In genomic region chr10:86301593-86302317, GRCm38 (mm10) we compare ENCODE assay signal across 8 mouse cellular contexts. TPM values are rescaled to one million over a fixed set of nuclear protein-coding genes. Genes with fewer than 3 reads are reported as not detected.
A peak's percentile ranks its signal among the peaks of the same experiment; 100 is the strongest.
DNase-seq lines count a peak whose midpoint lies in the region; ATAC-seq and TF ChIP-seq lines count a peak whose summit lies in the region.

No protein-coding gene starts in this region.

- DNase-seq in 3T3-L1 (ENCODE audit: low read depth, low spot score), result peak; percentile 25
- peak; percentile 80 for DNase-seq in lung, postnatal 0 days (ENCODE audit: low spot score)
- no peak for DNase-seq in right cerebral cortex, adult 18-20 months
- no peak for DNase-seq in cerebellum, adult 18-20 months
- no peak for DNase-seq in yolk sac, embryonic 10.5 days (ENCODE audit: low spot score)
- DNase-seq in left cerebral cortex, adult 9 months (ENCODE audit: low spot score in 2 of 2), result no peak

- WGBS in embryonic facial prominence, embryonic 12.5 days, result 15% methylated on average over 4 of the region's 4 CpGs
- 24% methylated on average over 4 of the region's 4 CpGs for WGBS in hindbrain, embryonic 16.5 days
- 10% methylated on average over 4 of the region's 4 CpGs for WGBS in lung, postnatal 0 days

- H3K36me3 ChIP-seq in embryonic facial prominence, embryonic 12.5 days, result peaks cover 6% of the 10 kb centered on the region; the same call in 1 of the 2 replicates
- H3K36me3 ChIP-seq in hindbrain, embryonic 16.5 days (ENCODE audit: control insufficient read depth, insufficient read depth, low read length), result no peaks in the 10 kb centered on the region
- H3K36me3 ChIP-seq in lung, postnatal 0 days (ENCODE audit: insufficient read depth, low read length), result 0 out of 2 replicates have a peak, but pooled peaks cover 5% of the 10 kb centered on the region

- H3K4me3 ChIP-seq in embryonic facial prominence, embryonic 12.5 days, result peak overlapping the region; percentile 71
- H3K4me3 ChIP-seq in hindbrain, embryonic 16.5 days (ENCODE audit: low read length), result peak overlapping the region; percentile 60
- H3K4me3 ChIP-seq in lung, postnatal 0 days (ENCODE audit: low read depth, low read length), result peak overlapping the region; percentile 93

- 0 out of 2 replicates have a peak, but pooled peaks cover 3% of the 10 kb centered on the region for H3K27me3 ChIP-seq in embryonic facial prominence, embryonic 12.5 days
- no peaks in the 10 kb centered on the region for H3K27me3 ChIP-seq in hindbrain, embryonic 16.5 days (replicated peaks; ENCODE audit: control insufficient read depth, insufficient read depth, low read length)
- no peaks in the 10 kb centered on the region for H3K27me3 ChIP-seq in lung, postnatal 0 days (replicated peaks; ENCODE audit: insufficient read depth, low read length)

- no peak for ATAC-seq in embryonic facial prominence, embryonic 12.5 days (ENCODE audit: insufficient number of reproducible peaks, insufficient read depth, low FRiP score, low TSS enrichment)
- ATAC-seq in hindbrain, embryonic 16.5 days, result no peak
- ATAC-seq in lung, postnatal 0 days, result peak; percentile 33

- H3K27ac ChIP-seq in embryonic facial prominence, embryonic 12.5 days, result peak overlapping the region; percentile 46; the same call in 1 of the 2 replicates
- H3K27ac ChIP-seq in hindbrain, embryonic 16.5 days (ENCODE audit: low read depth, low read length), result peak overlapping the region; percentile 36
- peak overlapping the region; percentile 95 for H3K27ac ChIP-seq in lung, postnatal 0 days (ENCODE audit: low read length)

- peak overlapping the region; percentile 79 for H3K9ac ChIP-seq in embryonic facial prominence, embryonic 12.5 days
- H3K9ac ChIP-seq in hindbrain, embryonic 16.5 days (ENCODE audit: low read depth, low read length), result peak overlapping the region; percentile 75
- peak overlapping the region; percentile 99 for H3K9ac ChIP-seq in lung, postnatal 0 days (replicated peaks; ENCODE audit: low read depth)

- no peak for TF ChIP-seq CTCF in lung, postnatal 0 days (IDR thresholded peaks at IDR 0.05)

- peaks cover 33% of the 10 kb centered on the region for H3K4me1 ChIP-seq in embryonic facial prominence, embryonic 12.5 days
- peaks cover 28% of the 10 kb centered on the region for H3K4me1 ChIP-seq in hindbrain, embryonic 16.5 days (ENCODE audit: control insufficient read depth, insufficient read depth, low read depth, low read length)
- H3K4me1 ChIP-seq in lung, postnatal 0 days (ENCODE audit: insufficient read depth, low read depth, low read length), result peaks cover 6% of the 10 kb centered on the region; the same call in 1 of the 2 replicates

- H3K9me3 ChIP-seq in embryonic facial prominence, embryonic 12.5 days, result no peaks in the 10 kb centered on the region
- no peaks in the 10 kb centered on the region for H3K9me3 ChIP-seq in hindbrain, embryonic 16.5 days (ENCODE audit: control insufficient read depth, low read length)
- no peaks in the 10 kb centered on the region for H3K9me3 ChIP-seq in lung, postnatal 0 days (ENCODE audit: low read length)

- no peak; the same call in none of the 2 replicates for TF ChIP-seq EP300 in lung, postnatal 0 days (IDR thresholded peaks at IDR 0.05)

- H3K4me2 ChIP-seq in embryonic facial prominence, embryonic 12.5 days (replicated peaks), result peak overlapping the region; percentile 73
- H3K4me2 ChIP-seq in hindbrain, embryonic 16.5 days (ENCODE audit: low read length), result peak overlapping the region; percentile 95
- peak overlapping the region; percentile 71 for H3K4me2 ChIP-seq in lung, postnatal 0 days (replicated peaks; ENCODE audit: low read depth, low read length)

RNA-seq across cellular contexts. Expression of gene Timp3, which starts 1.6 kb away (rescaled TPM):
- 66.3 and 66.4 TPM in 2 replicates for polyA plus RNA-seq in embryonic facial prominence, embryonic 12.5 days (2016; fragmentation: Nextera tagmentation; extraction: Ambion mirVana)
- 56.1 and 58.9 TPM in 2 replicates for polyA plus RNA-seq in hindbrain, embryonic 16.5 days (2015; fragmentation: Nextera tagmentation; extraction: Ambion mirVana)
- 207 and 208 TPM in 2 replicates for polyA plus RNA-seq in lung, postnatal 0 days (2015; fragmentation: Nextera tagmentation; extraction: Ambion mirVana)

Comparison
In these comparisons a context has a peak if more than half of its experiments do, and no peak if none do; other contexts are left out.
1. DNase-seq: peak in 3T3-L1 (single experiment) and lung, postnatal 0 days (single experiment); none in right cerebral cortex, adult 18-20 months (single experiment), cerebellum, adult 18-20 months (0 of 2), yolk sac, embryonic 10.5 days (single experiment) and left cerebral cortex, adult 9 months (0 of 2).
2. H3K27ac ChIP-seq: peak in every context shown above with its lines; median percentile 95 in lung, postnatal 0 days; 46 in embryonic facial prominence, embryonic 12.5 days; 36 in hindbrain, embryonic 16.5 days.
3. Peak in every context shown above with its lines, with median percentiles within 50 percentile points of each other: H3K4me2 ChIP-seq, H3K4me3 ChIP-seq and H3K9ac ChIP-seq.